Mouse (Mus musculus): Measurements from ENCODE around the gene Gjc2. TPM values are rescaled to one million over a fixed set of nuclear protein-coding genes. Genes with fewer than 3 reads are reported as not detected.

The Gjc2 gene
- polyA plus RNA-seq, 1 experiment = not detected

GRCm38 (mm10) chr11:59131348-59131919 lies 51.6 kb downstream of the Gjc2 start:
- no peak overlapping the region for H3K4me3 ChIP-seq (ENCODE audit: insufficient read depth, low read length)
- H3K4me1 ChIP-seq (ENCODE audit: control insufficient read depth, insufficient read depth, low read length) = no peaks in the 10 kb centered on the region
- no peak overlapping the region for H3K27ac ChIP-seq (ENCODE audit: insufficient read depth, low read depth, low read length)
- TF ChIP-seq POLR2A (IDR thresholded peaks at IDR 0.05; ENCODE audit: borderline replicate concordance, low read depth, low read length) (no peak), CTCF (IDR thresholded peaks at IDR 0.05; ENCODE audit: low read depth, low read length) (no peak)

GRCm38 (mm10) chr11:59130782-59131181 lies 52.2 kb downstream of the Gjc2 start:
- Histone ChIP-seq H3K4me3 (ENCODE audit: insufficient read depth, low read length) (no peak overlapping the region), H3K27ac (ENCODE audit: insufficient read depth, low read depth, low read length) (no peak overlapping the region)

More at GRCm38 (mm10) chr11:59130782-59131181, 52.2 kb downstream of the Gjc2 start:
- no peaks in the 10 kb centered on the region for H3K4me1 ChIP-seq (ENCODE audit: control insufficient read depth, insufficient read depth, low read length)
- no peak for TF ChIP-seq POLR2A (IDR thresholded peaks at IDR 0.05; ENCODE audit: borderline replicate concordance, low read depth, low read length)
- no peak for TF ChIP-seq CTCF (IDR thresholded peaks at IDR 0.05; ENCODE audit: low read depth, low read length)

Other genes with a start within 250 kb of the Gjc2 start
- 99.5 and 112 TPM in 2 replicates for gene Rnf187, start 244.3 kb downstream of the Gjc2 start, polyA plus RNA-seq (2012; ENCODE audit: insufficient read depth, insufficient read length, missing spikeins)
- gene Hist3h2ba, start 234.3 kb downstream of the Gjc2 start, polyA plus RNA-seq (2012; ENCODE audit: insufficient read depth, insufficient read length, missing spikeins) = 1.4 TPM in 1 of 2 replicates, not detected in the other
- gene Hist3h2a, start 228.5 kb downstream of the Gjc2 start, polyA plus RNA-seq (2012; ENCODE audit: insufficient read depth, insufficient read length, missing spikeins) = 32.0 and 37.9 TPM in 2 replicates
- 0.28 TPM in 1 of 2 replicates, not detected in the other for gene Trim17, start 228.5 kb downstream of the Gjc2 start, polyA plus RNA-seq (2012; ENCODE audit: insufficient read depth, insufficient read length, missing spikeins)
- gene Trim11, start 205.1 kb downstream of the Gjc2 start, polyA plus RNA-seq (2012; ENCODE audit: insufficient read depth, insufficient read length, missing spikeins) = 21.2 and 22.6 TPM in 2 replicates
- gene Obscn, start 46.8 kb downstream of the Gjc2 start, polyA plus RNA-seq (2012; ENCODE audit: insufficient read depth, insufficient read length, missing spikeins) = 0.11 TPM in 1 of 2 replicates, not detected in the other
- 3.3 and 4.7 TPM in 2 replicates for gene Iba57, start 19.5 kb downstream of the Gjc2 start, polyA plus RNA-seq (2012; ENCODE audit: insufficient read depth, insufficient read length, missing spikeins)
- gene Guk1, start 9.0 kb upstream of the Gjc2 start, polyA plus RNA-seq (2012; ENCODE audit: insufficient read depth, insufficient read length, missing spikeins) = 32.1 and 32.3 TPM in 2 replicates
- 20.1 and 24.1 TPM in 2 replicates for gene Mrpl55, start 19.3 kb upstream of the Gjc2 start, polyA plus RNA-seq (2012; ENCODE audit: insufficient read depth, insufficient read length, missing spikeins)
- gene 2310033P09Rik, start 25.1 kb upstream of the Gjc2 start, polyA plus RNA-seq (2012; ENCODE audit: insufficient read depth, insufficient read length, missing spikeins) = 18.9 and 20.8 TPM in 2 replicates
- gene Arf1, start 45.1 kb upstream of the Gjc2 start, polyA plus RNA-seq (2012; ENCODE audit: insufficient read depth, insufficient read length, missing spikeins) = 295 and 301 TPM in 2 replicates
- gene Wnt3a, start 107.5 kb upstream of the Gjc2 start, polyA plus RNA-seq (2012; ENCODE audit: insufficient read depth, insufficient read length, missing spikeins) = not detected in 2 replicates
- not detected in 2 replicates for gene Wnt9a, start 123.7 kb upstream of the Gjc2 start, polyA plus RNA-seq (2012; ENCODE audit: insufficient read depth, insufficient read length, missing spikeins)
- not detected in 2 replicates for gene Prss38, start 192.4 kb upstream of the Gjc2 start, polyA plus RNA-seq (2012; ENCODE audit: insufficient read depth, insufficient read length, missing spikeins)